Mouse (Mus musculus) embryonic facial prominence, embryonic 13.5 days (tissue): Measurements from ENCODE around the gene Ncam1. TPM values are rescaled to one million over a fixed set of nuclear protein-coding genes. Genes with fewer than 3 reads are reported as not detected.
A peak's percentile ranks its signal among the peaks of the same experiment; 100 is the strongest.

Experiments
- ATAC-seq: fragments of 200-750 bp; cut with Nextera tagmentation; 2 replicates; pipeline ENCODE4 v1.8.0; 2017; ENCODE audit warnings: low read depth; ENCODE audit not compliant: insufficient number of reproducible peaks, insufficient read depth, low FRiP score, low TSS enrichment
- H3K27ac ChIP-seq: fragments of 300-500 bp; sonication (generic); 2 replicates; pipeline ENCODE4 v1.5.1; 2015; ENCODE audit warnings: moderate library complexity, mild to moderate bottlenecking, inconsistent platforms
- H3K27me3 ChIP-seq: fragments of 300-500 bp; sonication (generic); 2 replicates; pipeline ENCODE4 v1.6.1; 2015; ENCODE audit warnings: mild to moderate bottlenecking, inconsistent platforms
- H3K36me3 ChIP-seq: fragments of 300-500 bp; sonication (generic); 2 replicates; pipeline ENCODE4 v1.6.1; 2015; ENCODE audit warnings: mild to moderate bottlenecking, inconsistent platforms
- H3K4me1 ChIP-seq: fragments of 300-500 bp; sonication (generic); 2 replicates; pipeline ENCODE4 v1.6.1; 2015; ENCODE audit warnings: inconsistent platforms
- H3K4me2 ChIP-seq: fragments of 300-500 bp; sonication (generic); 2 replicates; pipeline ENCODE4 v1.6.1; 2015; ENCODE audit warnings: moderate library complexity, mild to moderate bottlenecking, inconsistent platforms
- H3K4me3 ChIP-seq: fragments of 300-500 bp; sonication (generic); 2 replicates; pipeline ENCODE4 v1.5.1; 2015; ENCODE audit warnings: mild to moderate bottlenecking, inconsistent platforms
- H3K9ac ChIP-seq: fragments of 300-500 bp; sonication (generic); 2 replicates; pipeline ENCODE4 v1.6.1; 2015; ENCODE audit warnings: mild to moderate bottlenecking, inconsistent platforms
- H3K9me3 ChIP-seq: fragments of 300-500 bp; sonication (generic); 2 replicates; pipeline ENCODE4 v1.6.1; 2016; ENCODE audit warnings: inconsistent platforms
- WGBS: fragments of 180-500 bp; shearing (Covaris S2); methylation state at CpG from one replicate; pipeline ENCODE4 v1.1.7; 2015; ENCODE audit warnings: mixed read lengths; 5-methylcytosine and 5-hydroxymethylcytosine counted together
- polyA plus RNA-seq: library from polyadenylated mRNA; unstranded; fragments of >200 nt; fragmentation: Nextera tagmentation; extraction: Ambion mirVana; gene quantifications from 2 replicates; pipeline ENCODE4 v1.2.1, GENCODE M21; 2015

Gene Ncam1
- polyA plus RNA-seq, 1 experiment from 2014 or later, result 123 TPM

GRCm38 (mm10) chr9:49534958-49535357 lies 263.8 kb downstream of the Ncam1 start:
- Histone ChIP-seq H3K4me2 (no peak overlapping the region), H3K4me1 (peaks cover 47% of the 10 kb centered on the region), H3K9me3 (no peaks in the 10 kb centered on the region), H3K4me3 (no peak overlapping the region), H3K9ac (no peak overlapping the region), H3K36me3 (0 out of 2 replicates have a peak, but pooled peaks cover 6% of the 10 kb centered on the region), H3K27me3 (no peaks in the 10 kb centered on the region), H3K27ac (no peak overlapping the region)
- WGBS, result 50% methylated on average over 4 of the region's 4 CpGs
- ATAC-seq, result no peak

GRCm38 (mm10) chr9:49533912-49534491 lies 264.7 kb downstream of the Ncam1 start:
- no peaks in the 10 kb centered on the region for H3K27me3 ChIP-seq
- H3K9me3 ChIP-seq, result no peaks in the 10 kb centered on the region
- H3K4me2 ChIP-seq, result no peak overlapping the region
- 0 out of 2 replicates have a peak, but pooled peaks cover under 1% of the 10 kb centered on the region for H3K36me3 ChIP-seq
- H3K27ac ChIP-seq, result peak overlapping the region; percentile 55
- H3K9ac ChIP-seq, result no peak overlapping the region
- peaks cover 45% of the 10 kb centered on the region for H3K4me1 ChIP-seq
- H3K4me3 ChIP-seq, result no peak overlapping the region
- no peak for ATAC-seq
- WGBS, result 21% methylated on average over 8 of the region's 8 CpGs

DNA sequence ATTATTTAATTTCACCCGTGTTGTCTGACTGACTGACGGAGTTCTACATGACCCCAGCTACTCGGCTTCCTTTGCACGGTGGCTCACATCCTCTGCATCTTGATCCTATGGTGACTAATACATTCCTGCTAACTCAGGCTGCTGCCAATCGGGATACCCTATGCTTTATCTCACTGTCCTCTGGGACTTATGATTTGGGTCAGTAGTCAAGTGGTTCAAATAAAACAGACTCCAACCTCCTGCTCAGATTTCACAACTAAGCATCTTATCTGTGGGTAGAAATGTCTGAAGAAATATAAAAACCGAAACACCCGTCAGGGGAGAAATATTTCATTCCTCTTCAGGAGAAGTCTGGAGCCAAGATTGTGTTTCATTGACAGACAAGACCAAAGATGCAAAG lies 265.3 kb downstream of the Ncam1 start:
- no peak overlapping the region for H3K27ac ChIP-seq
- 56% methylated on average over 7 of the region's 7 CpGs for whole genome bisulfite sequencing
- H3K4me1 ChIP-seq, result peaks cover 42% of the 10 kb centered on the region
- no peaks in the 10 kb centered on the region for H3K9me3 ChIP-seq
- H3K36me3 ChIP-seq, result no peaks in the 10 kb centered on the region
- no peak overlapping the region for H3K4me2 ChIP-seq
- no peaks in the 10 kb centered on the region for H3K27me3 ChIP-seq
- no peak for ATAC-seq
- H3K4me3 ChIP-seq, result no peak overlapping the region
- no peak overlapping the region for H3K9ac ChIP-seq

DNA sequence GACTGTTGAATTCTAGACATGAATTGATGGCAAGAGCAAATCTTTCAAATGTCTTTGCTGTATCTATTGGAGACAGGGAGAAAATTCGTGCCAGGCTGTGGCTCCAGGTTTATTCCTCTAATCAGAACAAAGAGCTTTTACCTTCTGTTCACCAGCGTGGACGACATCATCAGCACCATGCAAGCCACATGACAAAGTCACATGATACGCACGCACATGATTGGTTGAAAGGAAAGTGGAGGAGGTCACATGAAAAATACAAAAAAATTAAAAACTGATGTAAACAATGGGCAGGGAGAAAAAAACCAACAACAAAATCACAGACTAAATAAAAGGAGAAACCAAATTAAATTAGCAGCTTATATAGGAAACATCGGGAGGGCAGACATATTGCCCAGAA lies 266.9 kb downstream of the Ncam1 start:
- H3K4me2 ChIP-seq, result no peak overlapping the region
- 88% methylated on average over 6 of the region's 6 CpGs for WGBS
- H3K27ac ChIP-seq, result no peak overlapping the region
- ATAC-seq, result no peak
- peaks cover 43% of the 10 kb centered on the region for H3K4me1 ChIP-seq
- H3K9me3 ChIP-seq, result no peaks in the 10 kb centered on the region
- H3K4me3 ChIP-seq, result no peak overlapping the region
- H3K36me3 ChIP-seq, result no peaks in the 10 kb centered on the region
- H3K9ac ChIP-seq, result no peak overlapping the region
- H3K27me3 ChIP-seq, result no peaks in the 10 kb centered on the region

DNA sequence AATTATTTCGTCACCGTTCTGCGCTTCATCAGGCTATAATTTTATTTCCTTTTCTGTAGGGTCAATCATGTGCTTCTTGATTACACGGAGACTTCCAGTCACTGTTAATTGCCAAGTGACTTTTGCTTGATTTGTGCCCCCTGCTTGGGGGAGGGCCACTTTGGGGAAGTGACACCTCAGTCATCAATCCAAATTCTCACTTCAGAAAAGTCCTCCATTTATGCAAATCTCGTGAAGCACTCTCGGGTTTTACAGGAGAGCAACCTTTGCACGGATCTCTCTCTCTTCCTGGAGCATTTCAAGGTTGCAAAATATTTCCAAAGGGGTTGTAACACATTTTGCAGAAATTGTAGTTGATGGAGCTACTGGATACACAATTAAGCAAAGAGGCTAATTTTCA lies 267.5 kb downstream of the Ncam1 start:
- Histone ChIP-seq H3K27me3 (no peaks in the 10 kb centered on the region), H3K9me3 (no peaks in the 10 kb centered on the region), H3K4me3 (no peak overlapping the region), H3K9ac (no peak overlapping the region), H3K27ac (no peak overlapping the region), H3K36me3 (no peaks in the 10 kb centered on the region), H3K4me2 (no peak overlapping the region), H3K4me1 (peaks cover 43% of the 10 kb centered on the region)
- 68% methylated on average over 7 of the region's 7 CpGs for WGBS
- no peak for ATAC-seq

- Histone ChIP-seq H3K27ac (0 out of 2 replicates have a peak overlapping the region, but pooled peaks have one; percentile 33), H3K4me3 (no peak overlapping the region), H3K4me1 (peaks cover 39% of the 10 kb centered on the region), H3K4me2 (no peak overlapping the region), H3K36me3 (no peaks in the 10 kb centered on the region), H3K27me3 (no peaks in the 10 kb centered on the region), H3K9me3 (no peaks in the 10 kb centered on the region), H3K9ac (no peak overlapping the region)
- 70% methylated on average over 4 of the region's 4 CpGs for WGBS
- no peak for ATAC-seq
Observed at GRCm38 (mm10) chr9:49530739-49531138, 268.0 kb downstream of the Ncam1 start.

- no peak for ATAC-seq
- Histone ChIP-seq H3K27me3 (no peaks in the 10 kb centered on the region), H3K4me3 (no peak overlapping the region), H3K36me3 (no peaks in the 10 kb centered on the region), H3K9me3 (no peaks in the 10 kb centered on the region), H3K27ac (no peak overlapping the region), H3K9ac (no peak overlapping the region), H3K4me2 (no peak overlapping the region), H3K4me1 (peaks cover 36% of the 10 kb centered on the region)
- 69% methylated on average over 8 of the region's 8 CpGs for WGBS
Observed at GRCm38 (mm10) chr9:49529366-49529959, 269.3 kb downstream of the Ncam1 start.

GRCm38 (mm10) chr9:49528943-49529342 lies 269.8 kb downstream of the Ncam1 start:
- H3K4me3 ChIP-seq, result no peak overlapping the region
- 66% methylated on average over 10 of the region's 10 CpGs for WGBS

GRCm38 (mm10) chr9:49528026-49528425 lies 270.7 kb downstream of the Ncam1 start:
- Histone ChIP-seq H3K4me2 (no peak overlapping the region), H3K4me3 (no peak overlapping the region), H3K9me3 (no peaks in the 10 kb centered on the region), H3K27ac (no peak overlapping the region), H3K36me3 (peaks cover 1% of the 10 kb centered on the region; the same call in 1 of the 2 replicates), H3K9ac (no peak overlapping the region), H3K27me3 (no peaks in the 10 kb centered on the region), H3K4me1 (peaks cover 29% of the 10 kb centered on the region)
- ATAC-seq, result no peak
- WGBS, result 67% methylated on average over 5 of the region's 5 CpGs

More at GRCm38 (mm10) chr9:49528943-49529342, 269.8 kb downstream of the Ncam1 start:
- Histone ChIP-seq H3K27me3 (no peaks in the 10 kb centered on the region), H3K4me2 (no peak overlapping the region), H3K27ac (no peak overlapping the region), H3K9me3 (no peaks in the 10 kb centered on the region), H3K4me1 (peaks cover 34% of the 10 kb centered on the region), H3K9ac (no peak overlapping the region), H3K36me3 (no peaks in the 10 kb centered on the region)
- ATAC-seq, result no peak

GRCm38 (mm10) chr9:49527340-49527739 lies 271.4 kb downstream of the Ncam1 start:
- no peak overlapping the region for H3K27ac ChIP-seq
- no peak overlapping the region for H3K4me2 ChIP-seq
- H3K36me3 ChIP-seq, result peaks cover 3% of the 10 kb centered on the region; the same call in 1 of the 2 replicates
- H3K9me3 ChIP-seq, result no peaks in the 10 kb centered on the region
- WGBS, result 53% methylated on average over 8 of the region's 8 CpGs
- no peak overlapping the region for H3K9ac ChIP-seq
- no peak overlapping the region for H3K4me3 ChIP-seq
- no peak for ATAC-seq
- H3K4me1 ChIP-seq, result peaks cover 29% of the 10 kb centered on the region
- no peaks in the 10 kb centered on the region for H3K27me3 ChIP-seq

GRCm38 (mm10) chr9:49524721-49525120 lies 274.0 kb downstream of the Ncam1 start:
- H3K4me3 ChIP-seq, result no peak overlapping the region
- no peaks in the 10 kb centered on the region for H3K27me3 ChIP-seq
- H3K9ac ChIP-seq, result no peak overlapping the region
- peaks cover 16% of the 10 kb centered on the region for H3K4me1 ChIP-seq
- WGBS, result 64% methylated on average over 9 of the region's 9 CpGs
- H3K4me2 ChIP-seq, result no peak overlapping the region
- H3K9me3 ChIP-seq, result no peaks in the 10 kb centered on the region
- no peak for ATAC-seq
- peaks cover 15% of the 10 kb centered on the region for H3K36me3 ChIP-seq
- no peak overlapping the region for H3K27ac ChIP-seq

DNA sequence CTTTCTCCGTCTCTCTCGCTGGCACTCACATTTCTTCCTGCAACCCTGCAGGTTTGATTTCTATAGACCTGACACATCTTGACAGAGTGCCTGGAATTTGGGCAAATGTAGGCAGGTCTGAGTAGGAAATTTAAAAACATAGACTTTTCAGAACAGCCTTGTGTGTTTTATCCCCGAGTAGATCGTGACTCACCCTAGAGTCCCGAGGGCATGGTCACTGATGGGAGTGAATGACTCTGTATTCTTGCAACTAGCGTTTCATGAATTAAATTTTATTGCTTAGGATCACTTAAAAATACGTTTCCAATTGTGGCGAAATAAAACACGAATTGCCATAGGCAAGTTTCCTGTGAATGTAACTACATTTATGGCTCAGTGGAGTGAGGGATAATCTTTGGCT lies 274.8 kb downstream of the Ncam1 start:
- Histone ChIP-seq H3K9me3 (no peaks in the 10 kb centered on the region), H3K9ac (no peak overlapping the region), H3K4me2 (no peak overlapping the region), H3K36me3 (peaks cover 23% of the 10 kb centered on the region), H3K4me1 (peaks cover 12% of the 10 kb centered on the region), H3K4me3 (no peak overlapping the region), H3K27ac (no peak overlapping the region), H3K27me3 (no peaks in the 10 kb centered on the region)
- no peak for ATAC-seq
- WGBS, result 61% methylated on average over 9 of the region's 9 CpGs
